Mouse (Mus musculus) NIH3T3 (cell line): ENCODE measurements at regions not wholly inside any gene's neighbourhood (a gene's known extent, or its start where the extent isn't known, plus 50 kb on each side); places are given as distances from the start of the nearest gene placed in this dataset.
A peak's percentile ranks its signal among the peaks of the same experiment; 100 is the strongest.

Source experiments
- DNase-seq: peaks from one replicate; pipeline ENCODE4 v3.0.0-alpha.2; 2012; ENCODE audit warnings: low read depth

DNA sequence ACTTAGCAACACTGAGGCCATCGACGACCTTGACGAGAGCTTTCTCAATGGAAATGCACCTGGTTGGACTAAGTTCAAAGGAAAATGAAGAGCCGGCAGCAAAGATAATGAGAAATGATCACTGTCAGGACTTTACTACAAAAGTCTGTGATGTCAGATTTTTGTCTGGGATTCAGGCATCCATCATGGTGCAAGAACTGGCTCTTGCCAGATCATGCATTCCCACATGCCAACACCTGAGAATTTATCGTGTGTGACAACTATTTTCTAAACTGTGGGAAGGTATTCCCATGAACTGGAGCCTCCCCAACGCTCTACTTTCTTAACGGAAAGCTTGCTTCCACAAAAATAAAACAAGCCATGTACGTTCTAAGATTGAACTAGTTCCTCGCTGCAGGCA is 58.1 kb downstream of the Irx6 start:
- peak; percentile 16 for DNase-seq

- DNase-seq, result no peak
Observed at GRCm38 (mm10) chr8:92735646-92736045, 61.6 kb downstream of the Irx6 start.

GRCm38 (mm10) chr8:92738080-92738479 is 64.0 kb downstream of the Irx6 start:
- peak; percentile 64 for DNase-seq

DNA sequence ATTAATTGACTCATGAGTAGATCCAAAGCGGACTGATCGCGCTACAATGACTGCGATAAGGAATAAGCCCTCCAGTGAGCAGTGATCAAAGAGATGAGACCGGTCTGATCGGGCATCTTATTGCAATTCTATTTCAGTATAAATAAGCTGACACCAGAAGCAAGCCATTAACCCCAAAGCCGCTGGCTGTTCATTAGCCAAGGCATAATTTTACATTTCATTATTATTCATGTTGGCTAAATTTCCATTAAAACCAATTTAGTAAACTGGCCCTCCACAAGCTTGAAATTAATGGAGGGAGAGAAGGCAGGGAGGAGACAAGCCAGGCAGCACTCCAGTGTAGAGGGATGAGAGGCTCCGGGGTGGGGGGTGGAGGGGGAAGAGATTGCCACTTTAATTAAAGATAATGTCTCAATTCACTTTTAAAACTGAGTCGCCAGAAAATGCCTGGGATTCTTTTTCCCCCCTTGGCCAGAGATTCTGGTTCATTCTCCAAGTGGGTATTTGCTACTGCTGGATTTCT is 66.3 kb downstream of the Irx6 start:
- DNase-seq, result no peak

DNA sequence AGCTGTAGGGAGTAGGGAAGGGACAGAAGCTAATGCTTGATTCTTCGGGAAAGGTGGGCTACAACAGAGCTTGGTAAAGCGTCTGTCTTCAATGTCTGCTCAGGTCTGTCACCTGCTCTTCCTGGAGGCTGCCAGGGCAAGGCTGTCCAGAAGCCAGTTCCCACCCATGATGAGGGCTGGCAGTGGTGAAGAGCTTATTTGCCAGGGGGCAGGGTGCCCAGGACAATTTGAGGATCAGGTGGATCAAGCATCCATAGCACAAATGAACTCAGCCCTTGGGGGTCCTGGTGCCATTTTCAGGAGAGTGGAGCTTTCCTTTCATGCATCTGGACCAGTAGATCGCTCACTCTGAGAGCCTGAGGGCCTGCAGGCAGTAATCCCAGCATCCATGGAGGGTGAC is 67.7 kb downstream of the Irx6 start:
- no peak for DNase-seq

DNA sequence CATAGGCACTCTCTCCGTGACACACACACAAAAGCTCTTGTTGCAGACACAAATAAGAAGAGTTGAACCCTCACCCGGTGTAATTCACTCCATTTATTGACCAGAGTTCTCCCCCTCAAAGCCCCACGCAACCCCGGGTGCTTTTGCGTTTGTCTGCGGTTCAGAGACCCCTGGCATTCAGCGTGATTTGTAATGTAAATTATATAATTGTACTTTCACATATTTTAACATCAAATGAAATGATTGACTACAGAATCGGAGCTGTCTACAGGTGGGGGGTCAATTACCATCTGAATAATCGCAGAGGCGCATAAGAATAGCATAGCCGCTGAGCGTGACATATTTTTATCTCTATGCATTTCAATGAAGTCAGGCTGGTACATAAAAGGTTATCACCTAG is 69.0 kb downstream of the Irx6 start:
- no peak for DNase-seq

DNA sequence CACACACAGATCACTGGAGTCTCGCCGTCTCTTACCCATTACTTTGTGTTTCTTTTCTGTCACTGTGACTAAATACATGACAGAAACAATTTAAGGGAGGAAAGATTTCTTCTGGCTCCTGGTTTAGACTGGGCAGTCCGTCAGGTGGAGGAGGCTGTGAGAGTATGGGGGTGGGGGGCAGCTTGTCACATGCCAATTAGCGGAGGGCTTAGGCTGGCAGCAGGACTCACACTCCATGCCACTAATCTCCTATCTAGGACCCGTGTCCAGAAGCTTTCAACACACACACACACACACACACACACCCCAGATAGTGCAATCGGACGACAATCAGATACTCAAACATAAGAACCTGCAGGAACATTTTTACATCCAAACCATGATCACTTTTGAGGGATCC is 73.0 kb downstream of the Irx6 start:
- DNase-seq, result no peak

DNA sequence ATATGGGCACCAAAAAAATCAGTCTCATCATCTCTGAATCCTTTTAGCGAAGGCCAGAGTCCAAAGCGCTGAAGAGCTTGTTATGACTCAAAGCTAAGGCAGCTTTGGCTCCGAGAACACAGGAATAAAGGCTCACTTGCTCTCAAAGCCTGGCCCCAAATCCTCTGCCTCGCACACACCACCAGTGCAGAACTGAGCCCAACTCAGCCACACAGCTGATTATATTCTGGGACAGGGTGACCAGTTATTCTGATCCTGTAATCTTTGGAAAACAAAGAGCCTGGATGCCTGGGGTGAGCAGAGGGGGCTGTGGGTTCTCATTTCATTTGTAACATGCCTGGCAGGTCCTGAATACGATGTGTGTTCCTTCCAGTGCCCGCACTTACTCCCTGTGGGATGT is 73.9 kb downstream of the Irx6 start:
- peak; percentile 40 for DNase-seq

DNA sequence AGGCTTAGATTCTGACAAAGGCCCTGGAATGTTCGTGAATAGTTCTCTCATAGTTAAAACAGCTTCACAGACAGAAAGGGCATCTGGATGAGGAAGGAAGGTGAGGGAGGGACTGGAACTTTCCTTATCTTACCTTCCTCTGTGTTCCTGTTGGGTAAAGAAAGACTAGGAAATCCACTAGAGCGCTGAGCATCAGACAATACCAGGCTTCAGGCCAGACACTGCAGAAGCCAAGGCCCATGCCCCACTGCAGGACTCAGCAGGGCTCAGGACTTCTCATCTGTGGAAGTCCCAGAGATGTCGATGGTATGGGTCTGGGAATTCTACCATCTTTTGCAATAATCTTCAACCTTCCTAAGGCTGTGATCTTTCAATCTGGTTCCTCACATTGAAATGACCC is 67.2 kb upstream of the Mmp2 start:
- no peak for DNase-seq

- no peak for DNase-seq
Observed at GRCm38 (mm10) chr8:92760933-92761332, 66.2 kb upstream of the Mmp2 start.

GRCm38 (mm10) chr8:92761959-92762600 is 65.0 kb upstream of the Mmp2 start:
- DNase-seq, result no peak

GRCm38 (mm10) chr8:92771856-92772650 is 55.0 kb upstream of the Mmp2 start:
- peak; percentile 71 for DNase-seq

GRCm38 (mm10) chr8:92772826-92773225 is 54.3 kb upstream of the Mmp2 start:
- DNase-seq, result peak; percentile 18

- peak; percentile 16 for DNase-seq
Observed at GRCm38 (mm10) chr8:92775186-92775585, 51.9 kb upstream of the Mmp2 start.

GRCm38 (mm10) chr8:92777106-92777505 is 50.0 kb upstream of the Mmp2 start:
- DNase-seq, result no peak
